Mouse (Mus musculus) thymus, adult 2 months (tissue): Measurements from ENCODE around the gene R3hdm1. TPM values are rescaled to one million over a fixed set of nuclear protein-coding genes. Genes with fewer than 3 reads are reported as not detected.

Experiments used
- DNase-seq: peaks from one replicate; pipeline ENCODE4 v3.0.0; 2021
- H3K27ac ChIP-seq: fragments of 200-500 bp; 2 replicates; pipeline ENCODE4 v1.5.1; 2012; ENCODE audit warnings: low read length, control low read depth; ENCODE audit not compliant: control insufficient read depth, insufficient read depth
- H3K27me3 ChIP-seq: fragments of 200-500 bp; 2 replicates; pipeline ENCODE4 v1.6.1; 2012; ENCODE audit warnings: mild to moderate bottlenecking, low read length, moderate library complexity, mixed read lengths; ENCODE audit not compliant: control insufficient read depth, insufficient read depth
- H3K36me3 ChIP-seq: fragments of 200-500 bp; 2 replicates; pipeline ENCODE4 v1.6.1; 2012; ENCODE audit warnings: mild to moderate bottlenecking, low read length, moderate library complexity; ENCODE audit not compliant: control insufficient read depth, insufficient read depth
- H3K4me1 ChIP-seq: fragments of 200-500 bp; replicated peaks from 2 replicates; pipeline ENCODE4 v1.6.1; 2012; ENCODE audit warnings: low read length; ENCODE audit not compliant: control insufficient read depth, insufficient read depth
- H3K4me3 ChIP-seq: fragments of 200-500 bp; 2 replicates; pipeline ENCODE4 v1.5.1; 2012; ENCODE audit warnings: mild to moderate bottlenecking, low read length, control low read depth, moderate library complexity; ENCODE audit not compliant: control insufficient read depth, insufficient read depth
- CTCF ChIP-seq: fragments of 200-500 bp; IDR thresholded peaks from 2 replicates; pipeline ENCODE4 v1.5.1; 2012; ENCODE audit warnings: mild to moderate bottlenecking, control low read depth, low read length, moderate library complexity, borderline replicate concordance; ENCODE audit not compliant: control insufficient read depth, poor library complexity, insufficient read depth; ENCODE audit errors: extremely low read depth
- POLR2A ChIP-seq: fragments of 200-500 bp; IDR thresholded peaks from 2 replicates; pipeline ENCODE4 v1.6.1; 2012; ENCODE audit warnings: mild to moderate bottlenecking, low read length, control low read depth, moderate library complexity; ENCODE audit not compliant: control insufficient read depth, poor library complexity, insufficient read depth; ENCODE audit errors: extremely low read depth
- WGBS: fragments of 180-500 bp; shearing (Covaris S2); methylation state at CpG from one replicate; pipeline ENCODE4 v1.1.7; 2018; 5-methylcytosine and 5-hydroxymethylcytosine counted together
- polyA plus RNA-seq: library from polyadenylated mRNA; depleted of rRNA; stranded (reverse); fragments of >200 nt; gene quantifications from 2 replicates; pipeline ENCODE4 v1.2.3, GENCODE M21; 2012

The R3hdm1 gene
- polyA plus RNA-seq, 1 experiment: 129 TPM

DNA sequence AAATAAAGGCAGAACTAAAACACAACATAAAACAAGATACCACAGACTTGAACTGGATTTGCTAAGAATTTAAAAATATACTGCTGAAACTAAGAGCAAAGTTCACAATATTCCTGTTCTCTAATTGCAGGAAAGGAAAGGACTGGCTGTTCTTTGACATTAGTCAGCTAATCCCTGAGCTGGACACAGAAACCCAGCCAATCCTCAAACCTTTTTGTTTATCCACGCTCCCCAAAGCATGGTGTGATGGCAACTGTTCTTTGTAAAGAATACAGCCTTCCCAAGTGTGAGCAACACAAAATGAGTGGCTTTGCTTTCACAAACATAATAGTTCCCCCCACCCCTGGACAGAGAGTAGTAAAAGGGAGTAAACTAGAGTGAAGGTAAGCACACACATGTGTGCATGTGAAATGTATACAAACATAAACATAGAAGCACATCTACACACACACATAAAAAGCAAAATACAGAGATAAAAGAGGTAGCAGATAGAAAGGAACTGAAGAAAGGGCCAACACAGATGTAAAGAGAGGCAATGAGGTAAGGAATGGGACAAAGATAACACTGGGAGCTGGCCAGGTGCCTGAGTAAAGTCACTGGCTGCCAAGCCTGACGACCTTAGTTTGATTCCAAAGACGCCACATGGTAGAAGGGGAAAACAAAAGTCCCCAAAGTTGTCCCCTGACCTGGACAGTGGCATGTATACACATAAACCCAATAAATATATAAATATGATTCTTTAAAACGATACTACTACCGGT lies 22.0 kb upstream of the R3hdm1 start:
- WGBS: 88% methylated on average over 5 of the region's 5 CpGs
- DNase-seq: no peak
- TF ChIP-seq POLR2A: no peak
- TF ChIP-seq CTCF: no peak
- no peaks in the 10 kb centered on the region for H3K36me3 ChIP-seq
- H3K4me3 ChIP-seq: no peak overlapping the region
- no peaks in the 10 kb centered on the region for H3K27me3 ChIP-seq
- H3K27ac ChIP-seq: no peak overlapping the region
- H3K4me1 ChIP-seq: peaks cover 9% of the 10 kb centered on the region

DNA sequence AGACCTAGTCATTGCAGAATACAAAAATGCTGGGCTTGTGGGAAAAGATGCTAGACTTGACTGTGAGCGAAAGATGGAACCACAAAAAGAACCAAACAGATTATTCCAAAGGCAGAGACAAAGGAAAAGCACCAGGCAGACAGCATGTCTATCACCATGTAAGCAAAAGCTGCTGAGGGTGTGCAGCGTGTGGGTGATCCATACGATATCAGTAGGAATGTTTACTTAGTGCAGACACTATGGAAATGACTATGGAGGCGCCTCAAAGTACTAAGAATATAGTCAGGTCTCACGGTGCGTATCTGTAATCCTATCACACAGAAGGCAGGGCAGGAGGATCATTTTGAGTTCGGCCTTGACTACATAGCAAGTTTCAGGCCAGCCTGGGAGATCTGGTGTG lies 21.2 kb upstream of the R3hdm1 start:
- 97% methylated on average over 7 of the region's 7 CpGs for WGBS
- peaks cover 7% of the 10 kb centered on the region for H3K4me1 ChIP-seq
- H3K36me3 ChIP-seq: no peaks in the 10 kb centered on the region
- DNase-seq: no peak
- H3K4me3 ChIP-seq: no peak overlapping the region
- H3K27me3 ChIP-seq: no peaks in the 10 kb centered on the region
- TF ChIP-seq CTCF: no peak
- TF ChIP-seq POLR2A: no peak
- H3K27ac ChIP-seq: no peak overlapping the region

DNA sequence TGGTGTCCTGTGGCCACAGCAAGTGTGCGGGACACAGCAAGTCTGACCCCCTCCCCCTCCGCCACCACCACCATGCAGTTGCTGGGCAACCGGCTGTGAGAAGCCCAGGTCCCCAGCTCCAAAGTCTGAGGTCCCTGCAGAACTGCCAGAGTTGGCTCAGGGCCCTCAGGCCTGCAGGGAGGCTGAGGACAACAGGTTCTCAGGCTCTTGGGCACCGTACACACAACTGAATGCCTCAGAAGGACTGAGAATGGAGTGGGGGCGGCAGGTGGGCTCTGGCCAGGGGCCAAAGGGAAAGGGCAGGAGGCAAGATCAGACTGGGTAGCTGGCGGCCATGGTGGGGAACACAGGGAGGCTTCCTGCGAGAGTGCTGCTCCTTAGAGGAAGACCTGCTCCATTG lies 20.3 kb upstream of the R3hdm1 start:
- DNase-seq: no peak
- Histone ChIP-seq H3K4me3 (no peak overlapping the region), H3K36me3 (no peaks in the 10 kb centered on the region), H3K27me3 (no peaks in the 10 kb centered on the region), H3K4me1 (peaks cover 7% of the 10 kb centered on the region), H3K27ac (no peak overlapping the region)
- 95% methylated on average over 7 of the region's 7 CpGs for WGBS
- TF ChIP-seq POLR2A: no peak
- TF ChIP-seq CTCF: no peak

DNA sequence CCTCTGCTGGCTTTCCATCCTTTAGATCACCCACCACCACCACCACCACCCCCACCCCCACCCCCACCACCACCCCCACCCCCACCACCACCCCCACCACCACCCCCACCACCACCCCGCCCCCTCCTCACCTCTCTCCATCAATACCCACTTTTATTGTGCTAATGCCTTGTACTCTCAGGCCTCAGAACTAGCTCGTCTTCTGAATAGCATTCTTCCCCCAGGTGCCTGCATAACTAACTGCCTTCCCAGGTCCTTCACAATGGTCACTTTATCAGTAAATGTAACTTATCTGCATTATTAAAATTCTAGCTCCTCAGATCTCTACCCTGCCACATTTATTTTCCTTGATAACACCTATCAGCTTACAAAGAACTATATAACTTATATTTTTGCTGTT lies 8.4 kb upstream of the R3hdm1 start:
- Histone ChIP-seq H3K36me3 (no peaks in the 10 kb centered on the region), H3K27ac (no peak overlapping the region), H3K4me3 (no peak overlapping the region), H3K4me1 (no peaks in the 10 kb centered on the region), H3K27me3 (no peaks in the 10 kb centered on the region)
- DNase-seq: no peak
- 98% methylated on average over 2 of the region's 2 CpGs for WGBS
- TF ChIP-seq CTCF (no peak), POLR2A (no peak)

DNA sequence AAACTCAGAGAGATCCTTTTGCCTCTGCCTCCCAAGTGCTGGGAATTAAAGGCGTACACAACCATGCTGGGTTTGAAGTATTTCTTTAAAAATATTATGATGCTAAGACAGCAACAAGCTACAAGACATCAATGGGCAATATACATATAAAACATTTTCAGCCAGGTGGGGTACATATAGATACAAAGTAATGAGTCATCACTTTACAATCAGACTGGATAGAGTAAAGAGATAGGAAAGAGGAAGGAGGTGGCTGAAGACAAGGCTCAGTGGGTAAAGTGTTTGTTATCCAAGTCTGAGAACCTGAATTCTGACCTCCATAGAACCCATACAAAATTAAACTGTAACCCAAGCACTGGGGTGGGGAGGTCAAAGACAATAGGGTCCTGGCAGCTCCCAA lies 4.8 kb upstream of the R3hdm1 start:
- Histone ChIP-seq H3K27ac (no peak overlapping the region), H3K36me3 (no peaks in the 10 kb centered on the region), H3K27me3 (no peaks in the 10 kb centered on the region), H3K4me3 (no peak overlapping the region), H3K4me1 (no peaks in the 10 kb centered on the region)
- TF ChIP-seq POLR2A (no peak), CTCF (no peak)
- 98% methylated on average over 1 of the region's 1 CpGs for WGBS
- DNase-seq: no peak

DNA sequence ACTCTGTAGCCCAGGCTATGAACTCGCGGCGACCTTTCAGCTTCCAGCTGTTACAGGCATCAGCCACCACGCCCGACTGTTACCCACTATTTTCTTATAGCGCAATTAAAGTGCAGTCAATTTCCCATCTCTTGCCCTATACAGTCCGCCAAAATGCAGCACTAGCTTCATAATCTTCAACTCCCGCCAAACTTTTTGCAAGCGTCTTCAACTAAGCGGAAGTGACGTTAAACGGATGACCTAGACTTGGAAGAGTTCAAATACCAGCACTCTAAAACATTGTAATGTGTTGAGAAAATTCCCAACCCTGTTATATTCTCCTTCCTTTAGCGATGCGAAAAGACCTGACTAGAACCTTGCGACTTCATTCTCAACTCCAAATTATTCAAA lies 855 bp upstream of the R3hdm1 start:
- Histone ChIP-seq H3K27me3 (no peaks in the 10 kb centered on the region), H3K4me3 (peak overlapping the region; percentile 40), H3K36me3 (no peaks in the 10 kb centered on the region), H3K27ac (no peak overlapping the region), H3K4me1 (peaks cover 2% of the 10 kb centered on the region)
- TF ChIP-seq CTCF: no peak
- WGBS: under 1% methylated on average over 15 of the region's 15 CpGs
- peak; percentile 63 for DNase-seq

DNA sequence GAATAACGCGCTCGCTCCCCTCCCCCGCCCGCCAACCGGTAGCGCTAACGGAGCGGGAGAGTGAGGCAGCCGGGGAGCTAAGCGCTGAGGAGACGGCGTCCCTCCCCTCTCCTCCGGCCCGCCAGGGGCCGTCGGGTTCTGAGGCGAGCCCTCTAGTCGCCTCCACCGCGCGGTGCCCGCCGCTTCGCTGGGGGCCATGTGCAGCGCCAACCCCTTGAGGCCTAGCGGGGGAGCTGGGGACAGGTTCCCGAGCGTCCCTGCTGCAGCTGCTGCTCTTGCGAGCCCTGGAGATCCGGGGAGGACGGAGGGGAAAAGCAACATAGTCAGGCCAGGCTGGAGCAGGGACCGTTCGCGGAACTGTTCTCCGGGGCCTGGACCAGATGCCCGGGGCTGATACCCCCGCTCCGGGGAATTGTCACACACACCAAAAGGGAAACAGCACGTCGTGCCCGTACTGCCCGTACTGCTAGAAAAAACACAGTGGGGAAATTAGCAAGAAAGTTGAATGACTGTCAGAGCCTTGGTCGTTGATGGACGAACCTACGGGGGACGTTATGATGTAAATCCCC lies 503 bp downstream of the R3hdm1 start:
- no peak for DNase-seq
- under 1% methylated on average over 47 of the region's 47 CpGs for WGBS
- no peak for TF ChIP-seq POLR2A
- TF ChIP-seq CTCF: no peak
- Histone ChIP-seq H3K4me1 (peaks cover 2% of the 10 kb centered on the region), H3K27me3 (no peaks in the 10 kb centered on the region), H3K27ac (peak overlapping the region; percentile 15), H3K4me3 (peak overlapping the region; percentile 84), H3K36me3 (no peaks in the 10 kb centered on the region)
